Mouse (Mus musculus): Measurements from ENCODE around the gene Fras1.

DNA sequence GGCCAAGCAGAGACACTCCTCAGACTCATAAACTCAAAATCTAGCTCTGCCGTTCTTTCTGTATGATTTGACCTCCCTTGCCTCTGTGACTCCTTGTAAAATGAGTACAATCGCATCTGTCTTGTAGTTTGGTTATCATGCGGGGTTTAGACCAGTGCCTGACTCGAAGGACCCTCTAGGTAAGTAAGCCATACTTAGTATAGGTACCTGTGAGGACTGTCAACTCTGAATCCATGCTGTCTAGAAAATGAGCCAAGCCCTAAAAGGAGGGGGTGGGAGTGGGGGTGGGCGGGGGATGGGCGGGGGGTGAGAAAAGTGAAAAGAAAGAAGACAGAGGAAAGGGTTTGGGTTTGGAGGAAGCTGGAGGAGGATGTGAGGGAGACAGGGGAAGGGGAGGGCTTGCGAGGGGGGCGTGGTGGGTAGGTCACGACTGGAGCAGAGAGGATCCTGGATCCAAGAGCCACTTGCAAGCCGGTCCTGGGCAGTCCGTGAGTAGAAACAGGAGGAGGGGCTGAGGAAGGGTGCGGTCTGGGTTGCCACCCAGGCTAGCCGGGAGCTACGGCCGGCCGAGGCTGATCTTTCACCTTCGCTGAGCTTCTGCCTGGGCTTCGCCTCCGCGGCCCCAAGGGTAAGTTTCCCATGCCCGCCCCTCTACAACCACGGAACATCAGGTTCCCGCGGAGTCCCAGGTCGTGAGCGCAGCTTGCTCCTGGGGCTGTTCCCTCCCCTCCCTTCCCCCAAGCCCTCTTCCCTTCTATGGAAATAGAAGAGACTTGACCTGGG lies 419.4 kb downstream of the Fras1 start, which contains the start of gene Anxa3:
- TF ChIP-seq CTCF (IDR thresholded peaks at IDR 0.05; ENCODE audit: insufficient read depth, low read depth, low read length) (no peak), POLR2A (IDR thresholded peaks at IDR 0.05; ENCODE audit: insufficient read depth, low read depth, low read length) (no peak)

Measured in olfactory bulb, adult 2 months (tissue).